Mouse (Mus musculus): ENCODE results near the gene Kcnq2. TPM values are rescaled to one million over a fixed set of nuclear protein-coding genes. Genes with fewer than 3 reads are reported as not detected.

Kcnq2 gene
- polyA plus RNA-seq, 1 experiment from 2014 or later = 1.3 TPM

GRCm38 (mm10) chr2:181031406-181031934, 103.6 kb downstream of the Kcnq2 start:
- H3K27me3 ChIP-seq (replicated peaks) = peaks cover 11% of the 10 kb centered on the region
- no peak overlapping the region for H3K4me2 ChIP-seq (replicated peaks)
- no peaks in the 10 kb centered on the region for H3K36me3 ChIP-seq
- H3K27ac ChIP-seq = no peak overlapping the region
- no peak overlapping the region for H3K9ac ChIP-seq
- no peak for ATAC-seq
- no peaks in the 10 kb centered on the region for H3K9me3 ChIP-seq
- WGBS = 80% methylated on average over 11 of the region's 11 CpGs
- no peak overlapping the region for H3K4me3 ChIP-seq (replicated peaks)
- H3K4me1 ChIP-seq (replicated peaks) = no peaks in the 10 kb centered on the region

Other genes with a start within 250 kb of the Kcnq2 start
- 46.9 and 49.3 TPM in 2 replicates for gene Ythdf1, start 214.4 kb downstream of the Kcnq2 start, polyA plus RNA-seq (2015; fragmentation: Nextera tagmentation; extraction: Ambion mirVana)
- gene Birc7, start 206.3 kb downstream of the Kcnq2 start, polyA plus RNA-seq (2015; fragmentation: Nextera tagmentation; extraction: Ambion mirVana) = not detected in 2 replicates
- 37.4 and 41.1 TPM in 2 replicates for gene Nkain4, start 180.6 kb downstream of the Kcnq2 start, polyA plus RNA-seq (2015; fragmentation: Nextera tagmentation; extraction: Ambion mirVana)
- 77.9 and 85.0 TPM in 2 replicates for gene Arfgap1, start 168.1 kb downstream of the Kcnq2 start, polyA plus RNA-seq (2015; fragmentation: Nextera tagmentation; extraction: Ambion mirVana)
- 0.39 and 0.52 TPM in 2 replicates for gene Col20a1, start 148.8 kb downstream of the Kcnq2 start, polyA plus RNA-seq (2015; fragmentation: Nextera tagmentation; extraction: Ambion mirVana)
- gene Chrna4, start 91.8 kb downstream of the Kcnq2 start, polyA plus RNA-seq (2015; fragmentation: Nextera tagmentation; extraction: Ambion mirVana) = 1.1 and 1.2 TPM in 2 replicates
- 0.10 and 0.26 TPM in 2 replicates for gene Eef1a2, start 21.7 kb upstream of the Kcnq2 start, polyA plus RNA-seq (2015; fragmentation: Nextera tagmentation; extraction: Ambion mirVana)
- 264 and 275 TPM in 2 replicates for gene Ppdpf, start 51.9 kb upstream of the Kcnq2 start, polyA plus RNA-seq (2015; fragmentation: Nextera tagmentation; extraction: Ambion mirVana)
- gene Ptk6, start 67.5 kb upstream of the Kcnq2 start, polyA plus RNA-seq (2015; fragmentation: Nextera tagmentation; extraction: Ambion mirVana) = 0.14 and 0.21 TPM in 2 replicates
- gene Srms, start 77.9 kb upstream of the Kcnq2 start, polyA plus RNA-seq (2015; fragmentation: Nextera tagmentation; extraction: Ambion mirVana) = 0.05 TPM in 1 of 2 replicates, not detected in the other
- gene Fndc11, start 84.7 kb upstream of the Kcnq2 start, polyA plus RNA-seq (2015; fragmentation: Nextera tagmentation; extraction: Ambion mirVana) = not detected in 2 replicates
- 2.2 and 2.8 TPM in 2 replicates for gene Helz2, start 106.7 kb upstream of the Kcnq2 start, polyA plus RNA-seq (2015; fragmentation: Nextera tagmentation; extraction: Ambion mirVana)
- 11.3 and 13.2 TPM in 2 replicates for gene Gmeb2, start 152.7 kb upstream of the Kcnq2 start, polyA plus RNA-seq (2015; fragmentation: Nextera tagmentation; extraction: Ambion mirVana)
- 44.0 and 44.1 TPM in 2 replicates for gene Stmn3, start 179.2 kb upstream of the Kcnq2 start, polyA plus RNA-seq (2015; fragmentation: Nextera tagmentation; extraction: Ambion mirVana)
- gene Rtel1, start 184.4 kb upstream of the Kcnq2 start, polyA plus RNA-seq (2015; fragmentation: Nextera tagmentation; extraction: Ambion mirVana) = 30.3 and 32.8 TPM in 2 replicates
- gene Zgpat, start 229.6 kb upstream of the Kcnq2 start, polyA plus RNA-seq (2015; fragmentation: Nextera tagmentation; extraction: Ambion mirVana) = 35.7 and 36.7 TPM in 2 replicates
- gene Arfrp1, start 230.1 kb upstream of the Kcnq2 start, polyA plus RNA-seq (2015; fragmentation: Nextera tagmentation; extraction: Ambion mirVana) = 55.4 and 58.3 TPM in 2 replicates
- gene Lime1, start 244.8 kb upstream of the Kcnq2 start, polyA plus RNA-seq (2015; fragmentation: Nextera tagmentation; extraction: Ambion mirVana) = 17.1 and 19.4 TPM in 2 replicates

Measured in intestine, embryonic 15.5 days (tissue).